Mouse (Mus musculus): Measurements from ENCODE around the gene Tgoln1.

DNA sequence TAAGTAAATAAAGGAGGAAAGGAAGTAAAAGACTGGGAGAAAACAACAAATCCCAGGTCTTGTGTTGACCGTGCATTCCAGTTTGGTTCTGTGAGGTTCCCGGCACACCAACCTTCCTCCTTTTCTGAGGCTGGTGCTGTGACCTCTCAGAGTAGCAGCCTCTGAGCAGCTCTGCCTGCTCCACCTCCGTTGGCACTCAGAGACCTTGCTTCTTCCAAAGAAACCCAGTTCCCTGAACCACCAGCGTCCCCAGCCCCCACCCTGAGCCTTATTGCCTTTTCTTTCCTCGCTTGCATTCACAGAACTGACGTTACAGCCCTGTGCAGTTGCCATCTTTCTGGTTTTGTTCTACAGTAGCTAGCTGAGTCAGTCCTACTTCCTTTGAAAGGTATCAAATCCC, 16.6 kb downstream of the Tgoln1 start:
- no peak for TF ChIP-seq CTCF (IDR thresholded peaks at IDR 0.05)
- TF ChIP-seq POLR2A (IDR thresholded peaks at IDR 0.05; ENCODE audit: insufficient read depth, low read depth, low read length), result no peak
